ENCODE assay signal across 9 mouse cellular contexts in the genomic region with DNA sequence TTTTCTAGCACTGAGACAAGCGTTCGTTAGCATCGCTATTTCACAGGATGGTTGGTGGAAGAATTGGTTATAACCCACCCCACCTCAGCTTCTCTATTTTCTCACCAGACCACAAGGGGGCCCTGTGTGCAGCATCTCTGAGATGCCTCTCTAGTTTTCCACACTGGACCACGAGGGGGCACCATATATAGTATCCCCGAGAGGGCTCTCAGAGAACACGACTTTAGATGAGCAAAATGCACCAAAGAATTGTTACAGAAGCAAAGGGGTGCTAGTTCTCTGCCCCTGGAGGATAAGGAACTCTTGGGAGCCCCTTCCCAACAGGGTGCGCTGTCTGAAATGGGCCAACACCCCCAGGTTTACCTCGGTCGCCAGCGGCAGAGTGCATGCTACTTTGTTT. TPM values are rescaled to one million over a fixed set of nuclear protein-coding genes. Genes with fewer than 3 reads are reported as not detected.
A peak's percentile ranks its signal among the peaks of the same experiment; 100 is the strongest.
DNase-seq lines count a peak whose midpoint lies in the region; ATAC-seq and TF ChIP-seq lines count a peak whose summit lies in the region.
"Had no signal": no experiment of that assay in that cellular context is flagged by ENCODE, and none has a peak within 500 bp of the region (broad histone marks: within the 10 kb centered on the region; RNA-seq: fewer than 3 reads in every experiment).

No protein-coding gene starts in this region.

- no peaks in the 10 kb centered on the region for H3K9me3 ChIP-seq in hindbrain, embryonic 11.5 days (ENCODE audit: control insufficient read depth, low read length)
- no peaks in the 10 kb centered on the region for H3K9me3 ChIP-seq in hindbrain, embryonic 16.5 days (ENCODE audit: control insufficient read depth, low read length)
- H3K9me3 ChIP-seq in embryonic facial prominence, embryonic 10.5 days: no peaks in the 10 kb centered on the region
- H3K9me3 ChIP-seq: embryonic facial prominence, embryonic 12.5 days had no signal

- H3K4me3 ChIP-seq in hindbrain, embryonic 11.5 days (ENCODE audit: low read depth, low read length): no peak overlapping the region
- no peak overlapping the region for H3K4me3 ChIP-seq in hindbrain, embryonic 16.5 days (ENCODE audit: low read length)
- H3K4me3 ChIP-seq in embryonic facial prominence, embryonic 10.5 days: no peak overlapping the region
- H3K4me3 ChIP-seq in thymus, adult 2 months (ENCODE audit: control insufficient read depth, insufficient read depth, low read length): no peak overlapping the region
- H3K4me3 ChIP-seq: embryonic facial prominence, embryonic 12.5 days had no signal

- ATAC-seq in hindbrain, embryonic 11.5 days (ENCODE audit: low FRiP score): no peak
- no peak for ATAC-seq in hindbrain, embryonic 16.5 days
- ATAC-seq in hematopoietic stem cell, adult 5-6 weeks (replicated peaks in 1 of 2; ENCODE audit: insufficient read depth in 1 of 2, low FRiP score in 2 of 2, low TSS enrichment in 1 of 2, low read depth in 1 of 2, poor library complexity in 2 of 2, severe bottlenecking in 2 of 2): peak; percentile 87 to 90

- H3K9ac ChIP-seq in hindbrain, embryonic 11.5 days (ENCODE audit: low read depth, low read length): no peak overlapping the region
- H3K9ac ChIP-seq in hindbrain, embryonic 16.5 days (ENCODE audit: low read depth, low read length): no peak overlapping the region
- H3K9ac ChIP-seq: embryonic facial prominence, embryonic 12.5 days had no signal

- WGBS in hindbrain, embryonic 11.5 days: 57% methylated on average over 10 of the region's 10 CpGs
- 60% methylated on average over 10 of the region's 10 CpGs for WGBS in hindbrain, embryonic 16.5 days
- 60% methylated on average over 10 of the region's 10 CpGs for WGBS in embryonic facial prominence, embryonic 10.5 days
- WGBS in thymus, adult 2 months: 62% methylated on average over 10 of the region's 10 CpGs

- DNase-seq in hindbrain, embryonic 11.5 days (ENCODE audit: low spot score): peak; percentile 76
- peak; percentile 58 for DNase-seq in adrenal gland, adult 8-10 months
- DNase-seq in embryonic facial prominence, embryonic 10.5 days (ENCODE audit: low spot score): peak; percentile 71
- DNase-seq in left cerebral cortex, postnatal 36 days (ENCODE audit: low spot score in 2 of 2): peak; percentile 56 to 73
- DNase-seq in ovary, adult 18-20 months (ENCODE audit: low spot score): peak; percentile 40
- DNase-seq in thymus, adult 2 months: peak; percentile 88

- 0 out of 2 replicates have a peak, but pooled peaks have one; percentile 35 for TF ChIP-seq CTCF in thymus, adult 2 months (IDR thresholded peaks at IDR 0.05; ENCODE audit: borderline replicate concordance, control insufficient read depth, extremely low read depth, insufficient read depth, low read length, poor library complexity)

- TF ChIP-seq POLR2A in thymus, adult 2 months (IDR thresholded peaks at IDR 0.05; ENCODE audit: control insufficient read depth, extremely low read depth, insufficient read depth, low read length, poor library complexity): no peak

- H3K4me2 ChIP-seq in hindbrain, embryonic 11.5 days (replicated peaks; ENCODE audit: low read depth, low read length): no peak overlapping the region
- no peak overlapping the region for H3K4me2 ChIP-seq in hindbrain, embryonic 16.5 days (ENCODE audit: low read length)
- H3K4me2 ChIP-seq: embryonic facial prominence, embryonic 12.5 days had no signal

- H3K4me1 ChIP-seq in hindbrain, embryonic 11.5 days (replicated peaks; ENCODE audit: control insufficient read depth, insufficient read depth, low read length): no peaks in the 10 kb centered on the region; the same call in 1 of the 2 replicates
- H3K4me1 ChIP-seq in hindbrain, embryonic 16.5 days (ENCODE audit: control insufficient read depth, insufficient read depth, low read depth, low read length): no peaks in the 10 kb centered on the region
- H3K4me1 ChIP-seq in embryonic facial prominence, embryonic 10.5 days: peaks cover 29% of the 10 kb centered on the region
- H3K4me1 ChIP-seq in thymus, adult 2 months (replicated peaks; ENCODE audit: control insufficient read depth, insufficient read depth, low read length): no peaks in the 10 kb centered on the region

- intact Hi-C loops in left cerebral cortex, postnatal 36 days (cut with DNase I): loop anchor here (5.0 kb wide), 1 partner anchor 270 kb away; no protein-coding TSS in a partner anchor

- no peaks in the 10 kb centered on the region for H3K27me3 ChIP-seq in hindbrain, embryonic 11.5 days (ENCODE audit: control insufficient read depth, insufficient read depth, low read length)
- H3K27me3 ChIP-seq in hindbrain, embryonic 16.5 days (replicated peaks; ENCODE audit: control insufficient read depth, insufficient read depth, low read length): no peaks in the 10 kb centered on the region
- no peaks in the 10 kb centered on the region for H3K27me3 ChIP-seq in embryonic facial prominence, embryonic 10.5 days (replicated peaks; ENCODE audit: low read depth, poor library complexity, severe bottlenecking)
- no peaks in the 10 kb centered on the region for H3K27me3 ChIP-seq in thymus, adult 2 months (ENCODE audit: control insufficient read depth, insufficient read depth, low read length)
- H3K27me3 ChIP-seq: embryonic facial prominence, embryonic 12.5 days had no signal

- no peak overlapping the region for H3K27ac ChIP-seq in hindbrain, embryonic 11.5 days (ENCODE audit: low read depth, low read length)
- no peak overlapping the region for H3K27ac ChIP-seq in hindbrain, embryonic 16.5 days (ENCODE audit: low read depth, low read length)
- H3K27ac ChIP-seq in embryonic facial prominence, embryonic 10.5 days (replicated peaks): no peak overlapping the region
- no peak overlapping the region for H3K27ac ChIP-seq in thymus, adult 2 months (ENCODE audit: control insufficient read depth, insufficient read depth, low read length)
- H3K27ac ChIP-seq: embryonic facial prominence, embryonic 12.5 days had no signal

- no peaks in the 10 kb centered on the region for H3K36me3 ChIP-seq in hindbrain, embryonic 11.5 days (ENCODE audit: control insufficient read depth, insufficient read depth, low read length)
- H3K36me3 ChIP-seq in hindbrain, embryonic 16.5 days (ENCODE audit: control insufficient read depth, insufficient read depth, low read length): no peaks in the 10 kb centered on the region
- no peaks in the 10 kb centered on the region for H3K36me3 ChIP-seq in embryonic facial prominence, embryonic 10.5 days (replicated peaks)
- no peaks in the 10 kb centered on the region for H3K36me3 ChIP-seq in thymus, adult 2 months (ENCODE audit: control insufficient read depth, insufficient read depth, low read length)
- H3K36me3 ChIP-seq: embryonic facial prominence, embryonic 12.5 days had no signal

RNA-seq across cellular contexts. Expression of a gene that starts 28.9 kb away (rescaled TPM):
- not detected in 2 replicates for polyA plus RNA-seq in hindbrain, embryonic 11.5 days (2014; fragmentation: Nextera tagmentation; extraction: Ambion mirVana)
- polyA plus RNA-seq in hindbrain, embryonic 16.5 days (2015; fragmentation: Nextera tagmentation; extraction: Ambion mirVana): not detected in 2 replicates
- not detected for total RNA-seq in adrenal gland, adult 8-10 months (2022)
- not detected in 2 replicates for polyA plus RNA-seq in embryonic facial prominence, embryonic 10.5 days (2016; fragmentation: Nextera tagmentation; extraction: Ambion mirVana)
- total RNA-seq in hematopoietic stem cell, adult 5-6 weeks (2017): not detected in 2 replicates
- not detected for total RNA-seq in left cerebral cortex, postnatal 36 days (2021)
- polyA plus RNA-seq in thymus, adult 2 months (2012; rRNA removed): not detected in 2 replicates
- polyA plus RNA-seq: embryonic facial prominence, embryonic 12.5 days had no signal

RNA-seq across cellular contexts. Expression of a gene that starts 53.1 kb away (rescaled TPM):
- 11.0 and 13.9 TPM in 2 replicates for polyA plus RNA-seq in hindbrain, embryonic 11.5 days (2014; fragmentation: Nextera tagmentation; extraction: Ambion mirVana)
- 28.5 and 31.3 TPM in 2 replicates for polyA plus RNA-seq in hindbrain, embryonic 16.5 days (2015; fragmentation: Nextera tagmentation; extraction: Ambion mirVana)
- 10 to 100 TPM in 3 of 4 experiments, 1 to 10 TPM in 1; 10.0 to 12.2 (median 10.4) TPM for total RNA-seq in adrenal gland, adult 8-10 months (2022)
- 11.3 and 12.1 TPM in 2 replicates for polyA plus RNA-seq in embryonic facial prominence, embryonic 10.5 days (2016; fragmentation: Nextera tagmentation; extraction: Ambion mirVana)
- 10.3 and 11.0 TPM in 2 replicates for total RNA-seq in hematopoietic stem cell, adult 5-6 weeks (2017)
- total RNA-seq in left cerebral cortex, postnatal 36 days (2021): 100 to 1,000 TPM; 167 to 187 TPM
- 9.9 and 13.4 TPM in 2 replicates for polyA plus RNA-seq in thymus, adult 2 months (2012; rRNA removed)

Comparison
In these comparisons a context has a peak if more than half of its experiments do, and no peak if none do; other contexts are left out.
1. ATAC-seq: peak in hematopoietic stem cell, adult 5-6 weeks (2 of 2); none in hindbrain, embryonic 11.5 days (single experiment) and hindbrain, embryonic 16.5 days (single experiment).
2. Peak in every context shown above with its lines, with median percentiles within 50 percentile points of each other: DNase-seq.